Mouse (Mus musculus) MEL (cell line): ENCODE measurements around the gene Slc25a29. TPM values are rescaled to one million over a fixed set of nuclear protein-coding genes. Genes with fewer than 3 reads are reported as not detected.

Experiments
- DNase-seq: peaks from one replicate; pipeline ENCODE4 v3.0.0; 2011; ENCODE audit warnings: low read depth, low spot score
- H3K27ac ChIP-seq: 2 replicates; pipeline ENCODE4 v1.5.1; 2012; ENCODE audit warnings: low read depth, mild to moderate bottlenecking, control low read depth, low read length, moderate library complexity; ENCODE audit not compliant: control insufficient read depth
- H3K27me3 ChIP-seq, 2 experiments: fragments of 150-350 bp in 1 of 2; sonication (generic) in 1 of 2; 2 replicates each; pipeline ENCODE4 v1.6.1; 2012; ENCODE audit warnings: low read length in 2 of 2, mild to moderate bottlenecking in 2 of 2, improper control_type of control experiment in 1 of 2, moderate library complexity in 1 of 2; ENCODE audit not compliant: insufficient read depth in 2 of 2, control insufficient read depth in 1 of 2
- H3K36me3 ChIP-seq, 2 experiments: 2 replicates each; pipeline ENCODE4 v1.6.1; 2012 to 2014; ENCODE audit warnings: low read length in 2 of 2, improper control_type of control experiment in 1 of 2, inconsistent platforms in 1 of 2, mild to moderate bottlenecking in 1 of 2; ENCODE audit not compliant: insufficient read depth in 2 of 2, control insufficient read depth in 1 of 2
- H3K4me1 ChIP-seq, 2 experiments: fragments of 150-350 bp in 1 of 2; sonication (generic) in 1 of 2; 2 replicates each; pipeline ENCODE4 v1.6.1; 2012; ENCODE audit warnings: low read length in 2 of 2, improper control_type of control experiment in 1 of 2, mild to moderate bottlenecking in 1 of 2; ENCODE audit not compliant: insufficient read depth in 2 of 2, control insufficient read depth in 1 of 2
- H3K4me3 ChIP-seq, 2 experiments: fragments of 150-350 bp in 1 of 2; sonication (generic) in 1 of 2; 2 replicates each; pipeline ENCODE4 v1.5.1; 2012; ENCODE audit warnings: low read depth in 2 of 2, low read length in 2 of 2, mild to moderate bottlenecking in 2 of 2, moderate library complexity in 2 of 2, control low read depth in 1 of 2, improper control_type of control experiment in 1 of 2; ENCODE audit not compliant: control insufficient read depth in 1 of 2, insufficient read depth in 1 of 2
- H3K79me2 ChIP-seq: 2 replicates; pipeline ENCODE4 v1.6.1; 2012; ENCODE audit warnings: mild to moderate bottlenecking, low read length, moderate library complexity; ENCODE audit not compliant: control insufficient read depth, poor library complexity, insufficient read depth
- H3K9ac ChIP-seq: 2 replicates; pipeline ENCODE4 v1.6.1; 2012; ENCODE audit warnings: low read depth, mild to moderate bottlenecking, control low read depth, low read length, moderate library complexity; ENCODE audit not compliant: control insufficient read depth, poor library complexity, severe bottlenecking
- H3K9me3 ChIP-seq: fragments of 150-350 bp; sonication (generic); replicated peaks from 2 replicates; pipeline ENCODE4 v1.6.1; 2012; ENCODE audit warnings: mild to moderate bottlenecking, low read length, improper control_type of control experiment, moderate library complexity; ENCODE audit not compliant: insufficient read depth
- CHD2 ChIP-seq: IDR thresholded peaks from 2 replicates; pipeline ENCODE4 v1.6.1; 2011; ENCODE audit warnings: low read length, improper control_type of control experiment
- CTCF ChIP-seq, 3 experiments: IDR thresholded peaks in 2 of 3; conservative IDR thresholded peaks in 1 of 3; 2 replicates each; pipeline ENCODE4 v1.5.1; 2011 to 2012; ENCODE audit warnings: low read length in 3 of 3, low read depth in 2 of 3, mild to moderate bottlenecking in 2 of 3, improper control_type of control experiment in 1 of 3, inconsistent platforms in 1 of 3, mixed read lengths in 1 of 3, moderate library complexity in 1 of 3; ENCODE audit not compliant: control insufficient read depth in 1 of 3, insufficient read depth in 1 of 3, poor library complexity in 1 of 3, severe bottlenecking in 1 of 3
- ETS1 ChIP-seq: IDR thresholded peaks from 2 replicates; pipeline ENCODE4 v1.6.1; 2012; ENCODE audit warnings: low read depth, mild to moderate bottlenecking, inconsistent platforms, low read length, improper control_type of control experiment, moderate library complexity
- GABPA ChIP-seq: IDR thresholded peaks from 2 replicates; pipeline ENCODE4 v1.6.1; 2012; ENCODE audit warnings: low read depth, mild to moderate bottlenecking, inconsistent platforms, low read length, improper control_type of control experiment, moderate library complexity
- GATA1 ChIP-seq: IDR thresholded peaks from 2 replicates; pipeline ENCODE4 v1.6.1; 2011; ENCODE audit warnings: low read depth, low read length, improper control_type of control experiment
- HCFC1 ChIP-seq: IDR thresholded peaks from 2 replicates; pipeline ENCODE4 v1.6.1; 2012; ENCODE audit warnings: low read depth, mild to moderate bottlenecking, inconsistent platforms, low read length, improper control_type of control experiment, moderate library complexity
- MAFK ChIP-seq: IDR thresholded peaks from 2 replicates; pipeline ENCODE4 v1.6.1; 2011; ENCODE audit warnings: low read depth, mild to moderate bottlenecking, low read length, improper control_type of control experiment, borderline replicate concordance
- MAX ChIP-seq: IDR thresholded peaks from 2 replicates; pipeline ENCODE4 v1.6.1; 2011; ENCODE audit warnings: low read length, improper control_type of control experiment
- MYB ChIP-seq: IDR thresholded peaks from 2 replicates; pipeline ENCODE4 v1.6.1; 2011; ENCODE audit warnings: mild to moderate bottlenecking, low read depth, low read length, improper control_type of control experiment
- MYC ChIP-seq: IDR thresholded peaks from 2 replicates; pipeline ENCODE4 v1.6.1; 2011; ENCODE audit warnings: low read depth, mild to moderate bottlenecking, low read length, improper control_type of control experiment, moderate library complexity
- NELFE ChIP-seq: IDR thresholded peaks from 2 replicates; pipeline ENCODE4 v1.6.1; 2011; ENCODE audit warnings: low read depth, low read length, improper control_type of control experiment
- NRF1 ChIP-seq: IDR thresholded peaks from 2 replicates; pipeline ENCODE4 v1.6.1; 2014; ENCODE audit warnings: low read depth, mild to moderate bottlenecking, inconsistent platforms, low read length, improper control_type of control experiment, moderate library complexity; ENCODE audit not compliant: poor library complexity, insufficient read depth, severe bottlenecking
- POLR2AphosphoS2 ChIP-seq: IDR thresholded peaks from 2 replicates; pipeline ENCODE4 v1.6.1; 2011; ENCODE audit warnings: low read length, improper control_type of control experiment
- POLR2AphosphoS5 ChIP-seq: IDR thresholded peaks from 2 replicates; pipeline ENCODE4 v1.6.1; 2012; ENCODE audit warnings: low read depth, borderline replicate concordance, mild to moderate bottlenecking, inconsistent platforms, low read length, moderate library complexity, mixed read lengths
- RAD21 ChIP-seq: IDR thresholded peaks from 2 replicates; pipeline ENCODE4 v1.6.1; 2011; ENCODE audit warnings: mild to moderate bottlenecking, low read depth, low read length, improper control_type of control experiment
- RCOR1 ChIP-seq: IDR thresholded peaks from 2 replicates; pipeline ENCODE4 v1.6.1; 2012; ENCODE audit warnings: low read depth, mild to moderate bottlenecking, inconsistent platforms, low read length, improper control_type of control experiment
- SIN3A ChIP-seq: IDR thresholded peaks from 2 replicates; pipeline ENCODE4 v1.6.1; 2012; ENCODE audit warnings: low read length, improper control_type of control experiment, inconsistent platforms
- SMC3 ChIP-seq: IDR thresholded peaks from 2 replicates; pipeline ENCODE4 v1.6.1; 2011; ENCODE audit warnings: low read depth, low read length, improper control_type of control experiment
- TAL1 ChIP-seq: IDR thresholded peaks from 2 replicates; pipeline ENCODE4 v1.6.1; 2012; ENCODE audit warnings: mild to moderate bottlenecking, inconsistent platforms, low read length, moderate library complexity, mixed read lengths
- TBP ChIP-seq: IDR thresholded peaks from 2 replicates; pipeline ENCODE4 v1.8.0; 2011; ENCODE audit warnings: low read depth, low read length, improper control_type of control experiment
- ZC3H11A ChIP-seq: IDR thresholded peaks from 2 replicates; pipeline ENCODE4 v1.6.1; 2012; ENCODE audit warnings: low read depth, mild to moderate bottlenecking, inconsistent platforms, low read length, improper control_type of control experiment
- ZKSCAN1 ChIP-seq: IDR thresholded peaks from 2 replicates; pipeline ENCODE4 v1.6.1; 2012; ENCODE audit warnings: low read depth, mild to moderate bottlenecking, inconsistent platforms, low read length, improper control_type of control experiment, moderate library complexity
- ZMIZ1 ChIP-seq: IDR thresholded peaks from 2 replicates; pipeline ENCODE4 v1.6.1; 2012; ENCODE audit warnings: low read depth, mild to moderate bottlenecking, inconsistent platforms, low read length, improper control_type of control experiment, moderate library complexity
- ZNF384 ChIP-seq: IDR thresholded peaks from 2 replicates; pipeline ENCODE4 v1.6.1; 2012; ENCODE audit warnings: low read depth, mild to moderate bottlenecking, inconsistent platforms, low read length, improper control_type of control experiment
- polyA plus RNA-seq, 2 experiments: library from polyadenylated mRNA; stranded (reverse) in 1 of 2; unstranded in 1 of 2; fragments of >175 nt in 1 of 2; fragments of >200 nt in 1 of 2; gene quantifications; 2 replicates each; pipeline versions ENCODE4 v1.2.1 to v1.2.4; 2012; ENCODE audit warnings: low replicate concordance in 2 of 2, low read depth in 1 of 2; ENCODE audit not compliant: insufficient read length in 2 of 2, insufficient read depth in 1 of 2, missing spikeins in 1 of 2
- total RNA-seq: library from RNA; depleted of rRNA; stranded (reverse); fragments of 300-350 nt; gene quantifications from 2 replicates; pipeline ENCODE4 v1.2.3, GENCODE M21; 2012

Gene Slc25a29
- total and polyA plus RNA-seq, 3 experiments: 3.0 to 3.3 TPM; not detected in 1

DNA sequence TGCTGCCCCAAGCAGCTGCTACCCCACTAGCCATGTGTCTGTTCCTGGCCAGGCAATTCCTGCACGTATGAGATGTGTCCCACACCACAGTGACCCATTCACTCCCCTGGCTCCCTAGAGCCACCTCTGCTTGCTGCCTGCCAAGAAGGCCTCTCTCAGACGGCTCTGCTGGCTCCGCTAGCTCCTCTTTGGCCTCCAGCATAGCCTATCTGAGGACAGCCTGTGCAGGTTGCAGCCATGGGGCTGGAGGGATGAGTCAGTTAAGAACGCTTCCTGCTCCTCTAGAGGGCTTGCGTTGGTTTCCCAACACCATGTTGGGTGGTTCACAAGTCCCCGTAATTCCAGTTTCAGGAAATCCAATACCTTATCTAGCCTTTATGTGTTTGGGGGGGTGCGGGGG, 7.0 kb upstream of the Slc25a29 start:
- H3K9ac ChIP-seq: no peak overlapping the region
- no peak for DNase-seq
- TF ChIP-seq TAL1: no peak
- TF ChIP-seq SMC3: no peak
- TF ChIP-seq MYB: no peak
- no peak for TF ChIP-seq MAFK
- TF ChIP-seq ETS1: no peak
- no peak for TF ChIP-seq MYC
- TF ChIP-seq MAX: no peak
- no peak for TF ChIP-seq ZC3H11A
- no peak for TF ChIP-seq CHD2
- no peak for TF ChIP-seq POLR2AphosphoS2
- TF ChIP-seq, all 39 proteins: peak for 0
- Histone ChIP-seq H3K4me3 (no peak overlapping the region), H3K36me3 (peaks cover 0 to 2% of the 10 kb centered on the region in 2 experiments; a peak in 2 of 4 replicates), H3K9me3 (no peaks in the 10 kb centered on the region), H3K27me3 (no peaks in the 10 kb centered on the region), H3K4me1 (0 out of 4 replicates have a peak, but pooled peaks cover 0 to under 1% of the 10 kb centered on the region in 2 experiments), H3K27ac (no peak overlapping the region), H3K79me2 (peaks cover 3% of the 10 kb centered on the region)

DNA sequence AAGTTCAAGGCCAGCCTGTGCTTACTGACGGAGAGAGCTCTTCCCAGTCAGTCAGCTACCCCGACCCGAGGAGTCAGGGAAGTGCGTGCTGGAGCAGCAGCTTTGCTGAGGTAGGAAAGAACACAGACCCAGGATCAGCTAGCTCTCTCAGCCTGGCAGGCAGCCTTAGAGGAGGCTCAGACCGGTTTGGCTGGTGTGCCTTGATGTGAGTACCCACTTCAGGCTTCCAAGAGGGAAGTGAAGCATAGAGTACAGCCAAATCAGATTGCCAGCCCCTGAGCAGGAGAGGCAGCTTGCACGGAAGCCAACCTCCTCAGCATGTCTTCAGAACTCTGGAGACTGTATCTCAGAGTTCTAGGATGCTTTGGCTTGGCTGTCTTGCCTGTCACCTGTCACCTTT, 5.5 kb upstream of the Slc25a29 start:
- H3K79me2 ChIP-seq: peaks cover 18% of the 10 kb centered on the region
- H3K9me3 ChIP-seq: no peaks in the 10 kb centered on the region
- TF ChIP-seq CTCF (IDR thresholded peaks at IDR 0.05 in 2 of 3, conservative IDR thresholded peaks at IDR 0.05 in 1 of 3; ENCODE audit: control insufficient read depth in 1 of 3, insufficient read depth in 1 of 3, low read depth in 2 of 3, low read length in 3 of 3, poor library complexity in 1 of 3, severe bottlenecking in 1 of 3): no peak
- TF ChIP-seq RAD21: no peak
- no peak for TF ChIP-seq MYB
- TF ChIP-seq ZC3H11A: no peak
- no peak for TF ChIP-seq TBP
- TF ChIP-seq SMC3: no peak
- no peak for TF ChIP-seq ZNF384
- no peak for TF ChIP-seq NRF1
- H3K4me1 ChIP-seq: peaks cover 3 to 10% of the 10 kb centered on the region in 2 experiments; a peak in 3 of 4 replicates
- H3K9ac ChIP-seq: no peak overlapping the region
- H3K4me3 ChIP-seq: no peak overlapping the region
- no peaks in the 10 kb centered on the region for H3K27me3 ChIP-seq
- DNase-seq: no peak
- H3K36me3 ChIP-seq: peaks cover 0 to 6% of the 10 kb centered on the region in 2 experiments; a peak in 2 of 4 replicates
- no peak overlapping the region for H3K27ac ChIP-seq

DNA sequence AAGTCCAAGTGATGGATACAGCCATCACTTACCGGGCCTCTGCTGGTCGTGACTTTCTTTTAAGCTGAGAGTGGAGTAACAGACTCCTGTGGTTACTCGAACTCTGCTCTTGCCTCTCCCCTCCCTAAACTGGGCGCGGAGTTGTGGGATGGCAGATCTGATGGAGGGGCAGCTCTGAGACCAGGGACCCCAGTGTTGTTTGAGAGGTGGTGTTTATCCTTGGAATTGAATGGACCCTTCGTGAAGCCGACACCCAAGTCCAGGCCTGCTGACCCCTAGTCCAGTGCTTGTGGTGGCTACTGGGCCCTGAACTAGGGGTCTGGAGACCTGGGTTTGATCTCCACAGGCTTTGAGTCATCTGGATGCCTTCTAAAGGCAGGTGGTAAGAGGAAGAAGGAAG, 1.0 kb upstream of the Slc25a29 start:
- H3K9ac ChIP-seq: peak overlapping the region; percentile 80
- H3K27ac ChIP-seq: no peak overlapping the region; the same call in 1 of the 2 replicates
- no peaks in the 10 kb centered on the region for H3K27me3 ChIP-seq
- peaks cover 3 to 14% of the 10 kb centered on the region in 2 experiments; a peak in 3 of 4 replicates for H3K4me1 ChIP-seq
- peaks cover 0 to 6% of the 10 kb centered on the region in 2 experiments; a peak in 2 of 4 replicates for H3K36me3 ChIP-seq
- peaks cover 19% of the 10 kb centered on the region for H3K79me2 ChIP-seq
- peak; percentile 58 for DNase-seq
- no peak for TF ChIP-seq GATA1
- TF ChIP-seq GABPA: no peak
- TF ChIP-seq MYC: no peak
- no peak for TF ChIP-seq CHD2
- TF ChIP-seq SIN3A: no peak
- TF ChIP-seq MYB: no peak
- no peak for TF ChIP-seq ZKSCAN1
- TF ChIP-seq SMC3: no peak
- TF ChIP-seq NELFE: no peak
- TF ChIP-seq ZC3H11A: no peak
- no peak for TF ChIP-seq MAFK
- TF ChIP-seq HCFC1: no peak
- TF ChIP-seq POLR2AphosphoS5: no peak
- TF ChIP-seq TBP: no peak
- TF ChIP-seq RAD21: no peak
- TF ChIP-seq ZMIZ1: no peak
- no peak for TF ChIP-seq RCOR1
- H3K9me3 ChIP-seq: no peaks in the 10 kb centered on the region
- H3K4me3 ChIP-seq: peak overlapping the region; percentile 81 to 82
